Mouse (Mus musculus): ENCODE measurements around the gene Lhx5.

GRCm38 (mm10) chr5:120428189-120428838 is 3.2 kb upstream of the Lhx5 start:
- no peak for TF ChIP-seq GATA1 (IDR thresholded peaks at IDR 0.05; ENCODE audit: borderline replicate concordance, low read length)
- no peak for TF ChIP-seq FLI1 (IDR thresholded peaks at IDR 0.05; ENCODE audit: low read length)
